Mouse (Mus musculus) ES-Bruce4 (cell line): Measurements from ENCODE around the gene Thap7. TPM values are rescaled to one million over a fixed set of nuclear protein-coding genes. Genes with fewer than 3 reads are reported as not detected.

Experiments
- H3K27ac ChIP-seq: 2 replicates; pipeline ENCODE4 v1.5.1; 2012; ENCODE audit warnings: low read length, inconsistent platforms; ENCODE audit not compliant: insufficient read depth
- H3K27me3 ChIP-seq: 2 replicates; pipeline ENCODE4 v1.6.1; 2012; ENCODE audit warnings: mild to moderate bottlenecking, low read length, inconsistent platforms; ENCODE audit not compliant: control insufficient read depth, poor library complexity, insufficient read depth, severe bottlenecking
- H3K36me3 ChIP-seq: 2 replicates; pipeline ENCODE4 v1.6.1; 2012; ENCODE audit warnings: inconsistent platforms, mild to moderate bottlenecking, low read length, moderate library complexity; ENCODE audit not compliant: control insufficient read depth, poor library complexity, insufficient read depth, severe bottlenecking
- H3K4me1 ChIP-seq: one replicate; pipeline ENCODE4 v1.8.1; 2011; ENCODE audit warnings: low read length; ENCODE audit not compliant: control insufficient read depth, insufficient read depth
- H3K4me3 ChIP-seq: 2 replicates; pipeline ENCODE4 v1.5.1; 2011; ENCODE audit warnings: low read depth, mild to moderate bottlenecking, low read length
- H3K9ac ChIP-seq: 2 replicates; pipeline ENCODE4 v1.6.1; 2012; ENCODE audit warnings: low read depth, mild to moderate bottlenecking, inconsistent platforms; ENCODE audit not compliant: poor library complexity, severe bottlenecking
- H3K9me3 ChIP-seq: replicated peaks from 2 replicates; pipeline ENCODE4 v1.6.1; 2012; ENCODE audit warnings: mild to moderate bottlenecking, low read length, inconsistent platforms; ENCODE audit not compliant: control insufficient read depth, poor library complexity, insufficient read depth, severe bottlenecking
- CTCF ChIP-seq: IDR thresholded peaks from one replicate; pipeline ENCODE4 v1.8.1; 2011; ENCODE audit warnings: low read depth, low read length
- EP300 ChIP-seq: IDR thresholded peaks from 2 replicates; pipeline ENCODE4 v1.6.1; 2011; ENCODE audit warnings: low read depth, low read length; ENCODE audit not compliant: insufficient read depth
- POLR2A ChIP-seq: IDR thresholded peaks from one replicate; pipeline ENCODE4 v1.8.1; 2011; ENCODE audit warnings: low read length; ENCODE audit not compliant: insufficient read depth
- polyA plus RNA-seq: library from polyadenylated mRNA; stranded (reverse); fragments of >200 nt; gene quantifications from 2 replicates; pipeline ENCODE4 v1.2.4, GENCODE M21; 2011; ENCODE audit warnings: low read depth; ENCODE audit not compliant: missing spikeins, insufficient read depth, insufficient read length

The Thap7 gene
- polyA plus RNA-seq, 1 experiment: 13.1 TPM

DNA sequence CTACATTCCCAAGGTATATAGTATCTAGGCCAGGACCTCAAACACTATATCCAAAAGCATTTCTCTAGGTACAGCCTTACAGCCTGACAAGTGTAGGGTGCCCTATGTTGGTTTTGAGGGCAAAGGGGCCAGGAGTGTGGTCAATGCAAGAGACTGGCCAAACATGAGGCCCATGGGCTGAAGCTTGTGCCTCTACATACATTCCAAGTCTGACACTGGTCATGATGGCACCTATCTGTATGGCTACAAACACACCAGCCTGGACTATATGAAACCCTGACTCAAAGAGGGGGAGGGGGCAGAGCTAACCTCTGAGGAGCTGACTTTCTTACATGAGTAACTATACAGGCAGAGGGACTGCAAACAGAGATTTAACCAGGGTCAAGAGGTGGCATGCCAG, 3.3 kb downstream of the Thap7 start:
- Histone ChIP-seq H3K27me3 (no peaks in the 10 kb centered on the region), H3K4me1 (peaks cover 2% of the 10 kb centered on the region), H3K4me3 (no peak overlapping the region), H3K9me3 (no peaks in the 10 kb centered on the region), H3K27ac (no peak overlapping the region), H3K9ac (no peak overlapping the region), H3K36me3 (no peaks in the 10 kb centered on the region; the same call in 1 of the 2 replicates)
- no peak for TF ChIP-seq EP300
- no peak for TF ChIP-seq POLR2A
- TF ChIP-seq CTCF: no peak

DNA sequence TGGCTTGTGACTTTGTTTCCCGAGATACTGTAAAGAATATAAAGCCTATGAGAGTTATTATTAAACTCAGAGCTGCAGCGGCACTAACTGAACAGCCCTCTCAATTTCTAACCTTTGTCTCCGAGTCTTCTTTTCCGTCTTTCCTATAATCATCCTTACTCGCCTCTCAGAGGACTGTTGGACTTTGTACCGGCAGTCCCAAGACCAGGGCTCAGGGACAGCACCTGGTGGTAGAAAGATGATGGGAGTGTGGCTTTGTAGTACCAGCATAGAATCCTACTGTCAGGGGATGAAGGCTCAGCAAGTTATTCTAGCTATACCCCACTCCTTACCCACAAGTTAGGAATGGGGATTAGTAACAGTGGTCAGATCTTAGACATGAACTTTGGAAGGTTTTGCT, 4.7 kb downstream of the Thap7 start:
- Histone ChIP-seq H3K4me3 (no peak overlapping the region), H3K9ac (no peak overlapping the region), H3K36me3 (peaks cover 3% of the 10 kb centered on the region; the same call in 1 of the 2 replicates), H3K27ac (no peak overlapping the region), H3K9me3 (no peaks in the 10 kb centered on the region), H3K27me3 (no peaks in the 10 kb centered on the region), H3K4me1 (no peaks in the 10 kb centered on the region)
- TF ChIP-seq EP300 (no peak), POLR2A (no peak), CTCF (no peak)

DNA sequence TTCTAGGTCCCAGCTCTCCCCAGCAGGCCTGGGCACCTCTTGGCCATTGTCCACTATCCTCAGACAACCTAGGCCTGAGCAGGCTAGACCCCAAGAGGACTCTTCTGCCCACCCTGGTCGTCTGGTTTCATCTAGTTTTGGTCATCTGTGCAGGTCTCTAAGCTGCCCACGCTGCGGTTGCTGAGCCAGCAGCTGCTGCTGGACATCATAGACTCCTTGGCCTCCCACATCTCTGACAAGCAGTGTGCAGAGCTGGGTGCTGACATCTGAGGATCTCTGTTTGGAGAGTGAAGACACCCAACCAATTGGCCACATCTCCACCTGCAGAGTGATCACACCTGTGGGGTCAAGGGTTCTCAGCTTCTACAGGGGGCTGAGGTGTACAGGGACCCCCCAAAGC, 5.4 kb downstream of the Thap7 start:
- no peaks in the 10 kb centered on the region for H3K27me3 ChIP-seq
- no peak overlapping the region for H3K27ac ChIP-seq
- no peak overlapping the region for H3K9ac ChIP-seq
- no peak for TF ChIP-seq CTCF
- no peak for TF ChIP-seq EP300
- TF ChIP-seq POLR2A: no peak
- H3K4me3 ChIP-seq: no peak overlapping the region
- no peaks in the 10 kb centered on the region for H3K9me3 ChIP-seq
- peaks cover 3% of the 10 kb centered on the region; the same call in 1 of the 2 replicates for H3K36me3 ChIP-seq
- no peaks in the 10 kb centered on the region for H3K4me1 ChIP-seq

DNA sequence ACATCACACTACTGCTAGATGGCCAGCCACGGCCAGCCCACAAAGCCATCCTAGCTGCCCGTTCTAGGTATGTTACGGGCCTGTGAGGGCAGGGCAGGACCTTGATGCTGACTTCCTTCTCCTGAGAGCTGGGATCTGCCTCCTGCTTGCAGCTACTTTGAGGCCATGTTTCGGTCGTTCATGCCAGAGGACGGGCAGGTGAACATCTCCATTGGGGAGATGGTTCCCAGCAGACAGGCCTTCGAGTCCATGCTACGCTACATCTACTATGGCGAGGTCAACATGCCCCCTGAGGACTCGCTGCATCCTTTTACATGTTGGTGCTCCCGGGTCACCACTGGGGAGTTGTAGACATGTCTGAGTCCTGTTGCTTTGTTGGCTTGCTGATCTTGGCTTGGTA, 6.8 kb downstream of the Thap7 start:
- Histone ChIP-seq H3K9me3 (no peaks in the 10 kb centered on the region), H3K27me3 (no peaks in the 10 kb centered on the region), H3K36me3 (peaks cover 3% of the 10 kb centered on the region; the same call in 1 of the 2 replicates), H3K4me1 (no peaks in the 10 kb centered on the region), H3K4me3 (no peak overlapping the region), H3K27ac (no peak overlapping the region), H3K9ac (no peak overlapping the region)
- no peak for TF ChIP-seq EP300
- no peak for TF ChIP-seq CTCF
- no peak for TF ChIP-seq POLR2A

DNA sequence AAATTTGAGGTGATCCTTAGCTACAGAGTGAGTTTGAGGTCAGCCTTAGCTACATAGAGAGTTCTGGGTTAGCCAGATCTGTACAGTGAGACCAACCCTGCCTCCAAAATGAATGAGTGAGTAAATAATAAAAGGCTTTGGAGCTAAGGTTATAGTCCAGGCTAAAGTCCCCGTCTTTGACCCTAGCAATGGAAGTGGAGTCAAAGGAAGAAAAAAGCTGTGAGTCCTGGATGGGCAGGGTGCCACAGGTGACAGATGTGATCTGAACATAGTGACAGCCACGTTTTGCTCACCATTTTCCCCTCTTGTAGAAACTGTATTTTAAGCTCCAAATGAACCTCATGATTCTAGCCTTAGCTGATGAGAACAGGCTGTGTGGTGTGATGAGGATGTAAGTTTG, 12.0 kb downstream of the Thap7 start:
- Histone ChIP-seq H3K27ac (no peak overlapping the region), H3K36me3 (0 out of 2 replicates have a peak, but pooled peaks cover 3% of the 10 kb centered on the region)

DNA sequence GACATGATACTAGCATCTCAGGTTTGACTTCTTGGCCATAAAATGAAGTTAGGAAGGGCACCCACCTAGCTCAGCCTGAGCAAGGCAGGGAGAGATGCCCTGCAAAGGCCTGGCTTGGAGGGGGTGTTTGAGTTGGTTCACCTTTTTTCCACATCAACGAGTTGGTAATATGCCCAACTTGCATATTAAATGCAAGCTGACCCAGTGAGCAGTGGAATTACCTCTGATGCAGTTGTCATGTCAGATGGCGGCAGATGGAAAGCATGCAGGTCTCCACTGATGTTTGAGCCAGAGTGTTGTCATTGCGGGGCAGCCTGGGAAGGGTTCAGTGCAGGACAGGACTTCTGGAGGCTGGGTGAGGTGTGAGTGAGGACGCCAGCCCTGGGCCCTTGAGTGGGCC, 19.5 kb downstream of the Thap7 start:
- Histone ChIP-seq H3K9me3 (no peaks in the 10 kb centered on the region), H3K9ac (no peak overlapping the region), H3K4me3 (no peak overlapping the region), H3K27me3 (no peaks in the 10 kb centered on the region), H3K36me3 (no peaks in the 10 kb centered on the region), H3K4me1 (no peaks in the 10 kb centered on the region), H3K27ac (no peak overlapping the region)
- TF ChIP-seq POLR2A: no peak
- no peak for TF ChIP-seq EP300
- no peak for TF ChIP-seq CTCF

More for the DNA sequence above, 12.0 kb downstream of the Thap7 start:
- H3K27me3 ChIP-seq: no peaks in the 10 kb centered on the region
- H3K4me1 ChIP-seq: no peaks in the 10 kb centered on the region
- no peak for TF ChIP-seq POLR2A
- no peak for TF ChIP-seq EP300
- no peak for TF ChIP-seq CTCF
- no peak overlapping the region for H3K4me3 ChIP-seq
- H3K9me3 ChIP-seq: no peaks in the 10 kb centered on the region
- no peak overlapping the region for H3K9ac ChIP-seq

DNA sequence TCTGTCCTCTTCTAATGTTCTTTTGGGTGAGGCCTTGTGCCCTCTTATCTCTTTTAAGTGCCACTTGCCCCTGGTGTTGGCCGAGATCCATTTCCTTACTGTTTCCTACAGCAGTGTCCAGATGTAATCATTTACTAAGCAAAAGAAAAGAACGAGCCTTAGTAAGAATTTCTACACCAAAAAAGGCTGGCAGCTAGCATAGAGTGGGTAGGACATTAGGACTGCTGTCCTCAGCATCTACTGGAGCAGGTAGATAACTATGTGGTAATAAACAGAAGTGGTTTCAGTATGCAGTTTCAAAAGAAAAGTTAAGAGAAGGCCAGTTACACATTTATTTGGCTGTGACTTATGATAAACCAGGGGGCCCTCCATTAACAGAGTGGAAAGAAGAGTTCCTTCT, 20.2 kb downstream of the Thap7 start:
- H3K27me3 ChIP-seq: no peaks in the 10 kb centered on the region
- no peak overlapping the region for H3K9ac ChIP-seq
- H3K4me3 ChIP-seq: no peak overlapping the region
- H3K27ac ChIP-seq: no peak overlapping the region
- H3K9me3 ChIP-seq: no peaks in the 10 kb centered on the region
- no peaks in the 10 kb centered on the region for H3K4me1 ChIP-seq
- no peaks in the 10 kb centered on the region for H3K36me3 ChIP-seq
- TF ChIP-seq EP300: no peak
